Mouse (Mus musculus): ENCODE measurements at regions not wholly inside any gene's neighbourhood (a gene's known extent, or its start where the extent isn't known, plus 50 kb on each side); places are given as distances from the start of the nearest gene placed in this dataset.

GRCm38 (mm10) chr10:17236761-17237160 is 486.3 kb upstream of the Cited2 start:
- TF ChIP-seq POLR2A (IDR thresholded peaks at IDR 0.05; ENCODE audit: low read depth, low read length) (no peak), CTCF (IDR thresholded peaks at IDR 0.05; ENCODE audit: borderline replicate concordance, insufficient read depth, low read length) (no peak)
